Mouse (Mus musculus) midbrain, embryonic 13.5 days (tissue): ENCODE measurements around the gene Mylk2. TPM values are rescaled to one million over a fixed set of nuclear protein-coding genes. Genes with fewer than 3 reads are reported as not detected.

ENCODE experiments used
- ATAC-seq: fragments of 200-750 bp; cut with Nextera tagmentation; 2 replicates; pipeline ENCODE4 v1.8.0; 2017; ENCODE audit warnings: mild to moderate bottlenecking, moderate TSS enrichment, moderate library complexity
- H3K27ac ChIP-seq: fragments of 300-500 bp; sonication (generic); 2 replicates; pipeline ENCODE4 v1.5.1; 2015; ENCODE audit warnings: inconsistent platforms, mild to moderate bottlenecking, moderate library complexity
- H3K27me3 ChIP-seq: fragments of 300-500 bp; sonication (generic); 2 replicates; pipeline ENCODE4 v1.6.1; 2015; ENCODE audit warnings: mild to moderate bottlenecking, inconsistent platforms
- H3K36me3 ChIP-seq: fragments of 300-500 bp; sonication (generic); 2 replicates; pipeline ENCODE4 v1.6.1; 2015; ENCODE audit warnings: mild to moderate bottlenecking, inconsistent platforms
- H3K4me1 ChIP-seq: fragments of 300-500 bp; sonication (generic); replicated peaks from 2 replicates; pipeline ENCODE4 v1.6.1; 2015; ENCODE audit warnings: inconsistent platforms
- H3K4me2 ChIP-seq: fragments of 300-500 bp; sonication (generic); replicated peaks from 2 replicates; pipeline ENCODE4 v1.6.1; 2015; ENCODE audit warnings: moderate library complexity, mild to moderate bottlenecking, inconsistent platforms
- H3K4me3 ChIP-seq: fragments of 300-500 bp; sonication (generic); replicated peaks from 2 replicates; pipeline ENCODE4 v1.5.1; 2015; ENCODE audit warnings: mild to moderate bottlenecking, inconsistent platforms
- H3K9ac ChIP-seq: fragments of 300-500 bp; sonication (generic); replicated peaks from 2 replicates; pipeline ENCODE4 v1.6.1; 2015; ENCODE audit warnings: mild to moderate bottlenecking, inconsistent platforms
- H3K9me3 ChIP-seq: fragments of 300-500 bp; sonication (generic); 2 replicates; pipeline ENCODE4 v1.6.1; 2016; ENCODE audit warnings: mild to moderate bottlenecking, inconsistent platforms
- WGBS: fragments of 180-500 bp; shearing (Covaris S2); methylation state at CpG from one replicate; pipeline ENCODE4 v1.1.7; 2015; 5-methylcytosine and 5-hydroxymethylcytosine counted together
- polyA plus RNA-seq: library from polyadenylated mRNA; unstranded; fragments of >200 nt; fragmentation: Nextera tagmentation; extraction: Ambion mirVana; gene quantifications from 2 replicates; pipeline ENCODE4 v1.2.1, GENCODE M21; 2015

Mylk2 gene
- 0.06 and 0.07 TPM in 2 replicates for polyA plus RNA-seq

DNA sequence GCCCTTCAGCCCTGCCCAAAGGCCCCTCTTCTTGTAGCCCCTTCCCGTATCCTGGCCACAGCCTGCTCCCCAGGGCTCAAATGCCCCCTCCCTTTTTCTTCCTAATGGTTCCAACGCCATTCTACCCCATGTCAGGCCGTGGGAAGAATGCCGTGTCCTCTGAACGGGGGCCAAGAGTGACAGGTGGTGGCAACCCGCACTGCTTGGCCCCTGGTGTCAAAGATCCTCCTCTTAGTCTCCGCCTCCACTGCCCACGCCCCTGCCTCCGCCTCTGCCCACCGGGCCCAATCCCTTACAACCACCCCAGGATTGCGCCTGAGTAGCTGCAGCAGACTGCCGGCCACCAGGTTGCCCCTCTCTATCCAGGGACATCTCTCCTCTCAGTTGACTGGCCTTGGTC is at the start of gene Mylk2:
Gene Mylk2 (plus strand): TSS at position 322 of the 400 bp plus-strand sequence.
- Histone ChIP-seq H3K4me1 (0 out of 2 replicates have a peak, but pooled peaks cover 15% of the 10 kb centered on the region), H3K27ac (no peak within 1 kb of the TSS), H3K9ac (no peak within 1 kb of the TSS), H3K4me3 (no peak within 1 kb of the TSS), H3K36me3 (no peaks in the 10 kb centered on the region), H3K9me3 (no peaks in the 10 kb centered on the region), H3K4me2 (no peak within 1 kb of the TSS), H3K27me3 (peaks cover 39% of the 10 kb centered on the region)
- ATAC-seq: no peak
- WGBS: 19% methylated on average over 12 of the region's 12 CpGs

DNA sequence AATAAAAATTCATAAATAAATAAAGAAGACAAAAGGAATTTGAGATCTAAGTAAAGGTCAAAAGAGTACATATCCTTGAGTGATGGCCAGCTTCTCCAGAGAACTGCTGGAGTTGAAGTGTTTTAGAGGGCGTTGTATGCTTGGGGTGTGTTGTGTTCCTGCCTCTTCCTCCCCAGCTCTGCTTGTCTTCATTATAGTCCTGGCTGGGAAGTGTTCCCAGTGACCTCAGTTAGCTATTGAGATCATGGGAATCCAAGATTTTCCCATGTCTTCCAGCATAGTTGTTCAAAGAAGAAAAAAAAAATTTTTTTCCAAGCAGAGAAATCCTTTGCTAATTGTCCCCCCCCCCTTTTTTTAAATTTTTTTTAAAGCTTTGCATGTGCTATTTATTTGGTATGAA is 49.3 kb upstream of the Mylk2 start:
- no peak for ATAC-seq
- Histone ChIP-seq H3K36me3 (peaks cover 18% of the 10 kb centered on the region), H3K4me2 (no peak overlapping the region), H3K9ac (no peak overlapping the region), H3K27ac (no peak overlapping the region), H3K9me3 (no peaks in the 10 kb centered on the region), H3K4me1 (no peaks in the 10 kb centered on the region), H3K27me3 (no peaks in the 10 kb centered on the region), H3K4me3 (no peak overlapping the region)
- WGBS: 95% methylated on average over 1 of the region's 1 CpGs

DNA sequence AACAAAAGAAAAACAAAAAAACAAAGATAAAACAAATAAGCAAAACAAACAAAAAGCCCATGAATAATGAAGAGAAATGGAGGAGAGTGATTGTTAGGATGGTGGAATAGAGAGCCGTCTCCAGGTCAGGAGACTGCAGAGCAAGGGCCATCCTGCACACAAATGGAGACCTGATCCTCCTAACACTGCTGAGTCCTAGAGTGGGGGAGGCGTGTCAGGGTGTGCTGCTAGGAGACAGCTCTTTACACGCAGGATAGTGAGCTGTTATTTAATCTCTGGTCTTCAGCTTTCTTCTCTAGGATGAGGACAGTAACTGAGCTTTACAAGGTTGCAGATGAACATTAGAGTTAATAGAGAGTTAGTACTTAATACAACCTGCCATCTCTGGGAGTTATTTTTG is 48.5 kb upstream of the Mylk2 start:
- Histone ChIP-seq H3K27me3 (no peaks in the 10 kb centered on the region), H3K9ac (no peak overlapping the region), H3K9me3 (no peaks in the 10 kb centered on the region), H3K27ac (no peak overlapping the region), H3K4me3 (no peak overlapping the region), H3K36me3 (peaks cover 15% of the 10 kb centered on the region), H3K4me1 (no peaks in the 10 kb centered on the region), H3K4me2 (no peak overlapping the region)
- WGBS: 84% methylated on average over 3 of the region's 3 CpGs
- ATAC-seq: no peak

DNA sequence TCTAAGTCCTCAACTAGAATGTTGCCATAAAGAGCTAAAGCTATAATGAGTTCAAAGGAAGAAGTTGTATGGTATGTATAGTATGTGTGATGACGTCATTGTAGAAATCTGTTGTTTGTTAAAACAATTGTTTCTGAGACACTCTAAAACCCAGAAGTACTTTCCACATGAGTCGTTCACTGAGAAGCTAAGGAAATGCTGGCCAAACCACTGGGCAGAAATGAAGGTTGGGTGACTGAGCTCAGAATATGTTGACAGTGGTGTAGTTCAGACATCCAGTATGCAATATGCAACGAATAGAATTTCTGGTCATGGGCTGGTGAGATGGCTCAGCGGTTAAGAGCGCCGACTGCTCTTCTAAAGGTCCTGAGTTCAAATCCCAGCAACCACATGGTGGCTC is 47.8 kb upstream of the Mylk2 start:
- WGBS: 94% methylated on average over 6 of the region's 6 CpGs

DNA sequence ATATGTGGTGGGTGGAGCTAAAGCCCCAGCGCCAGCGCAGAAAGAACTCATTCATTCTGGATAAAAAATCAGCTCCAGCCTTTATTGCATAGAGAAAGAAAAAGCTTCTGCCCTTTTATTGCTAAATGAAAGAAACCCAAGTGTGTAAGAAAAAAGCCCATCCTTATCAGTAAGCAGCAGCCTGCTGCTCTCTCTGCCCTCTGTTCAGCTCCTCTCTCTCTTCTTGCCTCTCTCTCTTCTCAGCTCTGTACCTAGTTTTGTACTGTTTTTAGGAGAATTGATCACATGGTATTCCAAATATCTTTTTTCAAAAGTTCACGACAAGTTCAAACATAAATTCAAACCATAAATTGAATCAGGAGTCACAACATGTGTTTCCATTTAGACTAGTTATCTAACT is 32.9 kb upstream of the Mylk2 start:
- H3K4me3 ChIP-seq: no peak overlapping the region
- H3K4me1 ChIP-seq: no peaks in the 10 kb centered on the region
- H3K9ac ChIP-seq: no peak overlapping the region
- peaks cover 38% of the 10 kb centered on the region for H3K36me3 ChIP-seq
- WGBS: 98% methylated on average over 3 of the region's 3 CpGs
- H3K27ac ChIP-seq: no peak overlapping the region
- ATAC-seq: no peak
- no peaks in the 10 kb centered on the region for H3K27me3 ChIP-seq
- H3K4me2 ChIP-seq: no peak overlapping the region
- H3K9me3 ChIP-seq: no peaks in the 10 kb centered on the region

More for the DNA sequence above, 47.8 kb upstream of the Mylk2 start:
- Histone ChIP-seq H3K9ac (no peak overlapping the region), H3K36me3 (peaks cover 12% of the 10 kb centered on the region), H3K9me3 (no peaks in the 10 kb centered on the region), H3K27me3 (no peaks in the 10 kb centered on the region), H3K4me3 (no peak overlapping the region), H3K27ac (no peak overlapping the region), H3K4me1 (no peaks in the 10 kb centered on the region), H3K4me2 (no peak overlapping the region)
- ATAC-seq: no peak

DNA sequence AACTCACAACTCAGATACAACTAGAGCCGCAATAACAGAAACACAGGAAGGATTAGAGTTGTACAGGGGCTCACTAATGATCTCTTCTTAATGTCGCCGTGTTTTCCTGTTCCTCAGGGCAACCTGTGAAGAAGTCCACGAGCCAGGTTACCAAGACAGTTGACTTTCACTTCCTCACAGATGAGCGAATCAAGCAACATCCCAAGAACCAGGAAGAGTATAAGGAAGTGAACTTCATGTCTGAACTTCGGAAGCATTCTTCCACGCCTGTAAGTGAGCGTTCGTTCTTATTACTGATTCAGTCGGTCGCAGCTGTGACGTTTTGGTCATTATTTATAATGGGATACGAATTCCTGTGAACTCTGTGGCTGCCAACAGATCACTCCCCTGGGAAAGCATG is 30.3 kb upstream of the Mylk2 start:
- no peak overlapping the region for H3K27ac ChIP-seq
- H3K9ac ChIP-seq: no peak overlapping the region
- no peak overlapping the region for H3K4me3 ChIP-seq
- no peak for ATAC-seq
- peaks cover 53% of the 10 kb centered on the region for H3K36me3 ChIP-seq
- H3K27me3 ChIP-seq: no peaks in the 10 kb centered on the region
- WGBS: 93% methylated on average over 13 of the region's 13 CpGs
- H3K9me3 ChIP-seq: no peaks in the 10 kb centered on the region
- no peaks in the 10 kb centered on the region for H3K4me1 ChIP-seq
- H3K4me2 ChIP-seq: no peak overlapping the region

DNA sequence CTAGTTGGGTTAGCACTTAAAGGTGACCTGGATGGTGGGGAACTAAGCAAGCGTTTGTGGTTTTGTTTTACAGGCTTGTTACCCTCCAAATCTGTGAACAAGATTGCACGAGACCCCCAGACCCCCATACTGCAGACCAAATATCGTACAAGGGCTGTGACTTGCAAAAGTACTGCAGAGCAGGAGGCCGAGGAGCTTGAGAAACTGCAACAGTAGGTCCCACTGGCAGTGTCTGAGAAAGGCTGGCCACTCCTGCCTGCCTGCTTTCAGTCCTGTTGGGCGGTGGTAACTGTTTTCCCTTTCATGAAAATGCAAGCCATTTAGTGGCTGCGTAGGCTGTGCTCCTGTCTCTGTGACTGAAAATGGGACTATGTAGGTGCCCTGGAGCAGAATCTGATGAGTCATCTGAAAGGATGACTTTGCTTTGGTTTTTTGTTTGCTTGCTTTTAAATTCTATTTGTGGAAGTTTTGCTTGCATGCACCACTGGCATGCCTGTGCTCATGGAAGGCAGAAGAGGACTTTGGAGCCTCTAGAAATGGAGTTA is 27.0 kb upstream of the Mylk2 start:
- no peak overlapping the region for H3K9ac ChIP-seq
- 93% methylated on average over 6 of the region's 6 CpGs for WGBS
- H3K27me3 ChIP-seq: no peaks in the 10 kb centered on the region
- ATAC-seq: no peak
- no peaks in the 10 kb centered on the region for H3K4me1 ChIP-seq
- no peak overlapping the region for H3K4me3 ChIP-seq
- no peak overlapping the region for H3K27ac ChIP-seq
- peaks cover 70% of the 10 kb centered on the region for H3K36me3 ChIP-seq
- no peak overlapping the region for H3K4me2 ChIP-seq
- no peaks in the 10 kb centered on the region for H3K9me3 ChIP-seq

DNA sequence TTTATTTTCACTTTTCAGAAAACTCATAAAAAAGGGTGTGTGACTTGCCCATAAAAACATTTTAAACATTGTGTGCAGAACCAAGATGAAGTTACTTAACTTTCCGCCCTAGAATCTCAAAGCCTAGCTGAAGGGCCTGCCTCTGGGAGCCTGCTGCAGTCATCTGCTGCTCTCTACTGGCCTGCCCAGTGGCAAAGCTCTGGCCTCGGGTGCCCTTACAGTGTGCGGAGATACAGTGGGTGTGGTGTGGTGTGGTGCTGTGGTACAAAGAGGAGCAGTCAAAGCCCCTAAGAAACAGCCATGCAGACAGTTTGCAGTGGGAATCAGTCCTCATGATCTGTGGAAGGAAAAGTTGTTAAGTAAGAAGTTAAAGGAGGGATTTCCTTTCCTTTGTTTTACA is 23.9 kb upstream of the Mylk2 start:
- Histone ChIP-seq H3K27ac (no peak overlapping the region), H3K4me2 (no peak overlapping the region), H3K9ac (no peak overlapping the region), H3K27me3 (no peaks in the 10 kb centered on the region), H3K9me3 (no peaks in the 10 kb centered on the region), H3K36me3 (peaks cover 71% of the 10 kb centered on the region), H3K4me3 (no peak overlapping the region), H3K4me1 (no peaks in the 10 kb centered on the region)
- ATAC-seq: no peak
- WGBS: 89% methylated on average over 3 of the region's 3 CpGs

DNA sequence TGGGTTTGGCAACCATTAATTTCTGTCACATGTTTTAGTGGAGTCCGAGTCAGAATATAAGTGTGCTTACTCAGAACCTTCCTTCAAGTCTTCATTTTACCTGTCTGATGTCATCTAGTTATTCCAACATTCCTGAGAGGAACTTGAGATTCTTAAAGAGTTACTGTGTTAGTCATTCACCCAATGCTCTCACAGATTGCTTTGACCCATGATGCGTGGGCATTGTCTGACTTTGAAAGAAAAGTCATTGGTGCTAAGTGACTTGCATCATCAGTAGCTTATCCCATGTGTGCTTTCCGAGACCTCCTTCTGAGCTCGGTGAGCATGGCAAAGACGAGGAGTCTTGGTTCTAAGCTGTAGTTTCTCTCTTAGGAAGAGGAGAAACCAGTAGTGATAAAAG is 22.4 kb upstream of the Mylk2 start:
- no peak for ATAC-seq
- WGBS: 90% methylated on average over 5 of the region's 5 CpGs
- no peaks in the 10 kb centered on the region for H3K9me3 ChIP-seq
- no peaks in the 10 kb centered on the region for H3K27me3 ChIP-seq
- H3K4me3 ChIP-seq: no peak overlapping the region
- peaks cover 81% of the 10 kb centered on the region for H3K36me3 ChIP-seq
- H3K27ac ChIP-seq: no peak overlapping the region
- no peak overlapping the region for H3K4me2 ChIP-seq
- no peaks in the 10 kb centered on the region for H3K4me1 ChIP-seq
- H3K9ac ChIP-seq: no peak overlapping the region

DNA sequence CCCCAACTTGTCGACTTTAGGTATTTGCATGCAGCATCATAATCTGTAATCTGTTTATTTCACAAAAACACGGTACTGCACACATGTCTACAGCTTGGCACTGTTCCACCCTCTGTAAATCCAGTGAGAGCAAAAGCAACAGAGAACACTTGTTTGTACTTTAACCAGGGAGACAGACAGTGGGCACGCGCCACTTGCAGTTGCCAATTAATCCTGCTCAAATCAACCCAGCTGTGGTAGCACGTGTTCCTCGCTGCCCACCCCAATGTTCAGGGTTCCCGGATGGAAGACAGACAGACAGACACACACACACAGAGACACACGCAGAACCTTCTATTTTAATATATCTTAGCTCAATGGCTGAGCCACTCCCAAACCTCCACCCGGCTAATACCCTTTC is 15.3 kb upstream of the Mylk2 start:
- Histone ChIP-seq H3K27me3 (no peaks in the 10 kb centered on the region), H3K4me3 (no peak overlapping the region)

DNA sequence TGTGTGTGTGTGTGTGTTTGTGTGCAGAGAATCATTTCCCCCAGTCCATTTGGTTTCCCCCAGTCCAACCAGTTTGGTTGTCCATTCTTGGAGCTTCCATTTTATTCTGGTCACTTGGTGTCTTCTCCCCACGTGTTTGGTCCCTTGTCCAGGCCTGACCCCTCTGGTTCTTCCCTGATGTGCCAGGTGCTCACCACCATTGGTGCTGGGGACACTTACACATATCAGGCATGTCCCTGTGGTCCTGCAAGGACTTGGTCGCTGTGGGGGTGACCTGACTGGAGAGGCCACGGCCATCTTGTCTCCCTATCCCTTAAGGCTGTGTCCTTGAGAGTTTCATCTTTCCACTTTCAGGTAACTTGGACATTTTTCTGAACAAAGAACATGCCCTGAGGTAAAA is 14.2 kb upstream of the Mylk2 start:
- H3K4me1 ChIP-seq: 0 out of 2 replicates have a peak, but pooled peaks cover 3% of the 10 kb centered on the region
- no peaks in the 10 kb centered on the region for H3K9me3 ChIP-seq
- H3K36me3 ChIP-seq: peaks cover 32% of the 10 kb centered on the region
- no peak for ATAC-seq
- H3K4me3 ChIP-seq: no peak overlapping the region
- H3K27ac ChIP-seq: no peak overlapping the region
- no peaks in the 10 kb centered on the region for H3K27me3 ChIP-seq
- WGBS: 95% methylated on average over 3 of the region's 3 CpGs
- H3K4me2 ChIP-seq: no peak overlapping the region
- no peak overlapping the region for H3K9ac ChIP-seq

More for the DNA sequence above, 15.3 kb upstream of the Mylk2 start:
- no peak for ATAC-seq
- 92% methylated on average over 9 of the region's 9 CpGs for WGBS
- H3K4me2 ChIP-seq: no peak overlapping the region
- no peak overlapping the region for H3K27ac ChIP-seq
- no peak overlapping the region for H3K9ac ChIP-seq
- peaks cover 40% of the 10 kb centered on the region for H3K36me3 ChIP-seq
- no peaks in the 10 kb centered on the region for H3K4me1 ChIP-seq
- H3K9me3 ChIP-seq: no peaks in the 10 kb centered on the region

DNA sequence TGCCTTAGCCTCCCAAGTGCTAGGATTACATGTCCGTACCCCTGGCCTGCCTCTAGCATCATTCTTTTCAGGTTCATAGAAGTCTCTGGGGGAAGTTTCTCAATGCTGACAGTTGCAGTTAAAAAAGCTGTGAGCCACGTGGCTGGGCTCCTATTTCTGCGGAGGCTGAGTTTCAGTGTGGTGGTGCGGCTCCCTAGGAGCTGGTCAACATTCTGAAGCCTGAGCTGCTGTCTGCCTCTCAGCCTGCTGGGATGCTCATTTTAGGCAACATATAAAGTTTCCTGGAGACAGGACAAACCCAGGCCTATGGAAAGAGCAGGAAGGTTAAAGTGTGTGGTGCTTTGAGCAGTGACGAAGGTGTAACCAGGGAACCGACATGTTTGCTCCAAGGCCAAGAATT is 12.1 kb upstream of the Mylk2 start:
- H3K27me3 ChIP-seq: no peaks in the 10 kb centered on the region

DNA sequence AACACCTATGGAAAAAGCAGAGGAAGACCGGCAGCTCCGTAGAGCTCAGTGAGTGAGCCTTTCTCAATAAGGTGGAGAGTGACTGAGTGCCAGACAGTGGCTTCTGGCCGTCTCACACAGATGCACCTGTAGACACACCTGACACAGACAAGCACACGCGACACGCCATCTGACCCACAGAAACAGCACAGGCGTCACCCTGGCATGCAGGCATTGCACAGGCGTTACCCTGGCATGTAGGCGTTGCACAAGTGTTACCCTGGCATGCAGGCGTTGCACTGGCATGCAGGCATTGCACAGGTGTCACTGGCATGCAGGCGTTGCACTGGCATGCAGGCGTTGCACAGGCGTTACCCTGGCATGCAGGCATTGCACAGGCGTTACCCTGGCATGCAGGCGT is 9.9 kb upstream of the Mylk2 start:
- 94% methylated on average over 15 of the region's 15 CpGs for WGBS
- H3K4me1 ChIP-seq: peaks cover 9% of the 10 kb centered on the region; the same call in 1 of the 2 replicates
- no peak overlapping the region for H3K27ac ChIP-seq

More for the DNA sequence above, 12.1 kb upstream of the Mylk2 start:
- no peak overlapping the region for H3K9ac ChIP-seq
- H3K27ac ChIP-seq: no peak overlapping the region
- H3K4me3 ChIP-seq: no peak overlapping the region
- peaks cover 12% of the 10 kb centered on the region for H3K36me3 ChIP-seq
- H3K9me3 ChIP-seq: no peaks in the 10 kb centered on the region
- 81% methylated on average over 6 of the region's 6 CpGs for WGBS
- peaks cover 9% of the 10 kb centered on the region; the same call in 1 of the 2 replicates for H3K4me1 ChIP-seq
- H3K4me2 ChIP-seq: no peak overlapping the region
- no peak for ATAC-seq

More for the DNA sequence above, 9.9 kb upstream of the Mylk2 start:
- ATAC-seq: no peak
- H3K4me3 ChIP-seq: no peak overlapping the region
- no peaks in the 10 kb centered on the region for H3K27me3 ChIP-seq
- no peak overlapping the region for H3K4me2 ChIP-seq
- no peaks in the 10 kb centered on the region for H3K9me3 ChIP-seq
- H3K36me3 ChIP-seq: no peaks in the 10 kb centered on the region
- no peak overlapping the region for H3K9ac ChIP-seq
